Mouse (Mus musculus) layer of hippocampus, postnatal 10 days (tissue): ENCODE results near the gene Gm26657. TPM values are rescaled to one million over a fixed set of nuclear protein-coding genes. Genes with fewer than 3 reads are reported as not detected.

ENCODE experiments used
- DNase-seq, 2 experiments: peaks; one replicate each; pipeline ENCODE4 v3.0.0; 2021; ENCODE audit warnings: low spot score in 2 of 2
- long read RNA-seq: library from polyadenylated mRNA; stranded (forward); transcript quantifications from one replicate; pipeline ENCODE4 v2.0.0, GENCODE M21; 2023
- total RNA-seq, 2 experiments: library from RNA; stranded (reverse); gene quantifications; 2 replicates each; pipeline ENCODE4 v1.2.3; 2021

The Gm26657 gene
- total RNA-seq = not detected
- long read RNA-seq = 0 reads

- no peak for DNase-seq
Observed at GRCm38 (mm10) chr4:56740020-56740485, at the start of gene Gm26657. Gene Gm26657 (plus strand): TSS chr4:56740070.

GRCm38 (mm10) chr4:56696401-56696800, 43.5 kb upstream of the Gm26657 start:
- DNase-seq = no peak

- no peak for DNase-seq
Observed at GRCm38 (mm10) chr4:56698671-56699070, 41.2 kb upstream of the Gm26657 start.

- DNase-seq = no peak
Observed at GRCm38 (mm10) chr4:56702234-56702633, 37.6 kb upstream of the Gm26657 start.

GRCm38 (mm10) chr4:56713155-56713554, 26.7 kb upstream of the Gm26657 start:
- DNase-seq = no peak

- no peak for DNase-seq
Observed at GRCm38 (mm10) chr4:56716801-56717200, 23.1 kb upstream of the Gm26657 start.

- DNase-seq = no peak
Observed at GRCm38 (mm10) chr4:56717932-56718331, 21.9 kb upstream of the Gm26657 start.

GRCm38 (mm10) chr4:56718573-56719442, 21.1 kb upstream of the Gm26657 start:
- DNase-seq = no peak

GRCm38 (mm10) chr4:56719456-56719855, 20.4 kb upstream of the Gm26657 start:
- DNase-seq = no peak

- no peak for DNase-seq
Observed at GRCm38 (mm10) chr4:56720403-56720802, 19.5 kb upstream of the Gm26657 start.

GRCm38 (mm10) chr4:56721469-56721868, 18.4 kb upstream of the Gm26657 start:
- DNase-seq = peak; percentile 41 to 52

- DNase-seq = no peak
Observed at GRCm38 (mm10) chr4:56722346-56722745, 17.5 kb upstream of the Gm26657 start.

GRCm38 (mm10) chr4:56723237-56723636, 16.6 kb upstream of the Gm26657 start:
- DNase-seq = no peak

- no peak for DNase-seq
Observed at GRCm38 (mm10) chr4:56725839-56726238, 14.0 kb upstream of the Gm26657 start.

GRCm38 (mm10) chr4:56740611-56741010, 741 bp downstream of the Gm26657 start:
- DNase-seq = no peak

- no peak for DNase-seq
Observed at GRCm38 (mm10) chr4:56741041-56741493, 1.2 kb downstream of the Gm26657 start, which contains the start of gene Actl7b. Gene Actl7b (minus strand): TSS chr4:56741443.

GRCm38 (mm10) chr4:56742698-56743097, 2.8 kb downstream of the Gm26657 start:
- DNase-seq = no peak

- no peak for DNase-seq
Observed at GRCm38 (mm10) chr4:56743363-56744195, 3.7 kb downstream of the Gm26657 start, which contains the start of gene Actl7a. Gene Actl7a (plus strand): TSS chr4:56743413.

GRCm38 (mm10) chr4:56746345-56746744, 6.5 kb downstream of the Gm26657 start:
- DNase-seq = no peak

- no peak for DNase-seq
Observed at GRCm38 (mm10) chr4:56747456-56747855, 7.6 kb downstream of the Gm26657 start.

GRCm38 (mm10) chr4:56756021-56756420, 16.2 kb downstream of the Gm26657 start:
- DNase-seq = no peak
